Mouse (Mus musculus): ENCODE measurements at regions not wholly inside any gene's neighbourhood (a gene's known extent, or its start where the extent isn't known, plus 50 kb on each side); places are given as distances from the start of the nearest gene placed in this dataset.

GRCm38 (mm10) chr12:71370091-71370490 is 60.4 kb downstream of the Dact1 start:
- H3K36me3 ChIP-seq (ENCODE audit: control insufficient read depth, insufficient read depth, low read length) = no peaks in the 10 kb centered on the region
- no peak overlapping the region for H3K9ac ChIP-seq (ENCODE audit: low read depth, low read length)
- peaks cover 7% of the 10 kb centered on the region for H3K4me1 ChIP-seq (ENCODE audit: control insufficient read depth, insufficient read depth, low read length)
- H3K4me2 ChIP-seq = no peak overlapping the region
- 42% methylated on average over 5 of the region's 5 CpGs for WGBS (ENCODE audit: insufficient replicate concordance)
- H3K27me3 ChIP-seq (ENCODE audit: control insufficient read depth, insufficient read depth, low read length) = no peaks in the 10 kb centered on the region
- no peak for ATAC-seq (replicated peaks; ENCODE audit: insufficient number of reproducible peaks, low FRiP score, low TSS enrichment)
- no peak overlapping the region for H3K27ac ChIP-seq (ENCODE audit: low read depth, low read length)
- H3K4me3 ChIP-seq (ENCODE audit: low read depth, low read length) = no peak overlapping the region
- H3K9me3 ChIP-seq (replicated peaks; ENCODE audit: control insufficient read depth, low read length) = no peaks in the 10 kb centered on the region

DNA sequence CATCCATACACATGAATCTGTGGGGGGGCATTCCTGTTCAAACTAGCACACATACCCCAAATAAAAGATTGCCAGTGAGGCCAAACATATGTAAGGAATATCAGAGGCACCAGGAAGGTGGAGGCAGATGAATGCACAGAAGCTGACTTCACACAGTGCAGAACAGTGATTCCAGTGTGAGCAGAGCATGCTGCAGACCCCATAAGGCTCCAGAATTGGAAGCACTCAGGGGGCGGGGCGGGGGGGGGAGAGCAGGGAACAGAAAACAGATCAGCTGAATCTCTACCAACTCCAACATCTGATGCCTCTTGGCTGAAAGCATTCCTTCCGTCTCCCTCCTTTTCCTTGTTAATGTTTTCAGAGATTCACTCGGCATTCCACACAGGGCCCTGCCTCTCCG is 62.3 kb downstream of the Dact1 start:
- H3K27me3 ChIP-seq (ENCODE audit: control insufficient read depth, insufficient read depth, low read length) = no peaks in the 10 kb centered on the region
- no peak overlapping the region for H3K9ac ChIP-seq (ENCODE audit: low read depth, low read length)
- no peak overlapping the region for H3K4me3 ChIP-seq (ENCODE audit: low read depth, low read length)
- no peaks in the 10 kb centered on the region for H3K36me3 ChIP-seq (ENCODE audit: control insufficient read depth, insufficient read depth, low read length)
- no peaks in the 10 kb centered on the region for H3K9me3 ChIP-seq (replicated peaks; ENCODE audit: control insufficient read depth, low read length)
- peaks cover 3% of the 10 kb centered on the region; the same call in 1 of the 2 replicates for H3K4me1 ChIP-seq (ENCODE audit: control insufficient read depth, insufficient read depth, low read length)
- no peak overlapping the region for H3K27ac ChIP-seq (ENCODE audit: low read depth, low read length)
- WGBS (ENCODE audit: insufficient replicate concordance) = 65% methylated on average over 5 of the region's 5 CpGs
- no peak for ATAC-seq (replicated peaks; ENCODE audit: insufficient number of reproducible peaks, low FRiP score, low TSS enrichment)
- no peak overlapping the region for H3K4me2 ChIP-seq

DNA sequence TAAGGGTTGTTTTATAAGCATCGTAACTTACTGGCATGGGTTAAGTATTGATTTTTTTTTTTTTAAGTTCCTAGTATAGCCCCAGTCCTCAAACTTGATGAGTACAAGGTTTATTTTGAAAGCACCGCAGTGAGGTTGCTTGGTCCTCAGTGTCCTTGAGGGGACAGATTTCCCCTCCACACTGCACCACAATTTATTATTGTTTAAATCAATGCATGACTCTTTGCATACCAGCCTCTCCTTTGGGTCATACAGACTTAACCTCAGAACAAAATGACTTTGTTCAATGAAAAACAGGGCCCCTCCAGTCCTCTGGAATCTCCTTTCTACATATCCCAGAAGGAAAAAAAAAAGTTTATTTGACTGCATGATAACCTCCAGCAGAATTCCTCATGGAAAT is 63.9 kb downstream of the Dact1 start:
- H3K36me3 ChIP-seq (ENCODE audit: control insufficient read depth, insufficient read depth, low read length) = no peaks in the 10 kb centered on the region
- no peak overlapping the region for H3K9ac ChIP-seq (ENCODE audit: low read depth, low read length)
- H3K4me1 ChIP-seq (ENCODE audit: control insufficient read depth, insufficient read depth, low read length) = peaks cover 3% of the 10 kb centered on the region; the same call in 1 of the 2 replicates
- ATAC-seq (replicated peaks; ENCODE audit: insufficient number of reproducible peaks, low FRiP score, low TSS enrichment) = no peak
- no peak overlapping the region for H3K4me2 ChIP-seq
- H3K4me3 ChIP-seq (ENCODE audit: low read depth, low read length) = no peak overlapping the region
- 69% methylated on average over 2 of the region's 2 CpGs for WGBS (ENCODE audit: insufficient replicate concordance)
- H3K27ac ChIP-seq (ENCODE audit: low read depth, low read length) = no peak overlapping the region
- no peaks in the 10 kb centered on the region for H3K27me3 ChIP-seq (ENCODE audit: control insufficient read depth, insufficient read depth, low read length)
- H3K9me3 ChIP-seq (replicated peaks; ENCODE audit: control insufficient read depth, low read length) = no peaks in the 10 kb centered on the region

- Histone ChIP-seq H3K4me2 (no peak overlapping the region), H3K9ac (ENCODE audit: low read depth, low read length) (no peak overlapping the region), H3K27ac (ENCODE audit: low read depth, low read length) (no peak overlapping the region), H3K27me3 (ENCODE audit: control insufficient read depth, insufficient read depth, low read length) (no peaks in the 10 kb centered on the region), H3K9me3 (replicated peaks; ENCODE audit: control insufficient read depth, low read length) (no peaks in the 10 kb centered on the region), H3K4me1 (ENCODE audit: control insufficient read depth, insufficient read depth, low read length) (no peaks in the 10 kb centered on the region), H3K36me3 (ENCODE audit: control insufficient read depth, insufficient read depth, low read length) (no peaks in the 10 kb centered on the region), H3K4me3 (ENCODE audit: low read depth, low read length) (no peak overlapping the region)
- 52% methylated on average over 8 of the region's 8 CpGs for WGBS (ENCODE audit: insufficient replicate concordance)
- no peak for ATAC-seq (replicated peaks; ENCODE audit: insufficient number of reproducible peaks, low FRiP score, low TSS enrichment)
Observed at GRCm38 (mm10) chr12:71376446-71376845, 66.8 kb downstream of the Dact1 start.

DNA sequence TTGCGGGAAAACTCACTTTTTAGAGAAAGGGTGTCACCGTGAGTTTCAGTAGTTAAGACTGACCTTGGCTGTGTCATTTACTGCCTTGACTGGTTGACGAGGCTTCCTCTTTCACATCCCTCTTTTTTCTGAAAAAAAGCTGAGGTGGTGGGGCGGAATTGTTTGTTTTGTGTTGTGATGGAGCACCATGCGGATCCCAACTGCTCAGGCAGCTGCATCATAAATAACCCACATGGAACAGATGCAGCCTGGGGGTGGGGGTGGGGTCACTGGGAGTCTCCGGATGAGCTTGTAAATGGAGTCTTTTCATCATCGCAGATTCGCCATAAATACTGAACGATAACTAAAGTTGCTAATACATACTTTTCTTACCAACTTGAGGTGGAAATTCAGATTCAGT is 67.3 kb downstream of the Dact1 start:
- Histone ChIP-seq H3K9me3 (replicated peaks; ENCODE audit: control insufficient read depth, low read length) (no peaks in the 10 kb centered on the region), H3K27me3 (ENCODE audit: control insufficient read depth, insufficient read depth, low read length) (no peaks in the 10 kb centered on the region), H3K4me1 (ENCODE audit: control insufficient read depth, insufficient read depth, low read length) (no peaks in the 10 kb centered on the region), H3K4me2 (no peak overlapping the region), H3K36me3 (ENCODE audit: control insufficient read depth, insufficient read depth, low read length) (no peaks in the 10 kb centered on the region), H3K9ac (ENCODE audit: low read depth, low read length) (no peak overlapping the region), H3K4me3 (ENCODE audit: low read depth, low read length) (no peak overlapping the region), H3K27ac (ENCODE audit: low read depth, low read length) (no peak overlapping the region)
- 67% methylated on average over 9 of the region's 9 CpGs for WGBS (ENCODE audit: insufficient replicate concordance)
- no peak for ATAC-seq (replicated peaks; ENCODE audit: insufficient number of reproducible peaks, low FRiP score, low TSS enrichment)

DNA sequence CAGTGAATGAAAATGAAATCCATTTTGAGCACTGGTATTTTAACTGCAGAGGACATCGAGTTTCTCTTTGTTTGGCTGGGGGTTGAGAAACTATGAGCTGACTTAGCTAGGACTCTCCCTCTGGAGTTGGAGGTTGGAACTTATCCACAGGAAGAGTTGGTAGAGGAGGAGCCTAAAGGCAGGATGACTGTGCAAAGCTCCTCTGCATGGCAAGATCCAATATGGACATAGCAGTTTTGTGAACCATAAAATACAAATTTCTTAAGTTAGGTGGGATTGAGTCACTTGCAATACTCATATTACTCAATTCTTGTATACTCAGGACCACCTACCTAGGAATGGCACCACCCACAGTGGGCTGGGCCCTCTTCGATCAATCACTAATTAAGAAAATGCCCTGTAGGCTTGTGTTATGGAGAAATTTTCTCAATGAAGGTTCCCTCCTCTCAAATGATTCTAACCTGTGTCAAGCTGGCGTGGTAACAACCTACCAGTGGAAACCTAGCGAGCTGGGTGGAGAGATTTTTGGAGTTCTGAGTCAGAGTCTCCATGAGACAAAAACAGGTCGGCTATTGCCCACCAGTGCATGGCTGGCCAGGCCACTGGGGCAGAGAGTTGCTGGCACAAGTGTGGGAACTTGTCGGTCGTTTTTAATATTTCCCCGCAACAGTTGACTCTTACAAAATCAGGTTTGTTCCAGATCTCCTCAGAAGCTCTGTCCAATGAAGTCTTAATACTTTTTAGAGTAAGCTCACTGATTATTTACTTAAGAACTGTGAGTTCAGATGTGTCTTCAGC is 70.1 kb downstream of the Dact1 start:
- H3K4me3 ChIP-seq (ENCODE audit: low read depth, low read length) = no peak overlapping the region
- H3K36me3 ChIP-seq (ENCODE audit: control insufficient read depth, insufficient read depth, low read length) = no peaks in the 10 kb centered on the region
- H3K27me3 ChIP-seq (ENCODE audit: control insufficient read depth, insufficient read depth, low read length) = no peaks in the 10 kb centered on the region
- 89% methylated on average over 8 of the region's 8 CpGs for WGBS (ENCODE audit: insufficient replicate concordance)
- H3K4me1 ChIP-seq (ENCODE audit: control insufficient read depth, insufficient read depth, low read length) = no peaks in the 10 kb centered on the region
- no peak overlapping the region for H3K9ac ChIP-seq (ENCODE audit: low read depth, low read length)
- H3K27ac ChIP-seq (ENCODE audit: low read depth, low read length) = no peak overlapping the region
- H3K9me3 ChIP-seq (replicated peaks; ENCODE audit: control insufficient read depth, low read length) = no peaks in the 10 kb centered on the region
- ATAC-seq (replicated peaks; ENCODE audit: insufficient number of reproducible peaks, low FRiP score, low TSS enrichment) = no peak
- no peak overlapping the region for H3K4me2 ChIP-seq

DNA sequence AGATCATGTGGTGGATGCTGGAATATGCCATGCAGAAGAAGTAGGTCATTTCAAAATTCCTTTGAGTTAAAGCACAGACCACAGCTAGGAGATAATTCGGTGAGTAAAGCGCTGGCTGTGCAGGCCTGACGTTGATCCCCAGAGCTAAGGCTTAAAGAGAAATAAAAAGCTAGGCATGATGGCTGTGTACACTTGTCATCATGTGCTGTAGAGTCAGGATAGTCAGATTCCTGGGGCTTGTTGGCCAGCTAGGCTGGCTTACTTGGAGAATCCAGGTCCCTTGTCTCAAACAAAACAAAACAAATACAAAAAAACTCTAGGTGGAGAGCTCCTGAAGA is 70.7 kb downstream of the Dact1 start:
- H3K4me2 ChIP-seq = no peak overlapping the region
- no peak overlapping the region for H3K4me3 ChIP-seq (ENCODE audit: low read depth, low read length)
- WGBS (ENCODE audit: insufficient replicate concordance) = 64% methylated on average over 3 of the region's 3 CpGs
- H3K36me3 ChIP-seq (ENCODE audit: control insufficient read depth, insufficient read depth, low read length) = no peaks in the 10 kb centered on the region
- H3K27me3 ChIP-seq (ENCODE audit: control insufficient read depth, insufficient read depth, low read length) = no peaks in the 10 kb centered on the region
- H3K9ac ChIP-seq (ENCODE audit: low read depth, low read length) = no peak overlapping the region
- H3K9me3 ChIP-seq (replicated peaks; ENCODE audit: control insufficient read depth, low read length) = no peaks in the 10 kb centered on the region
- ATAC-seq (replicated peaks; ENCODE audit: insufficient number of reproducible peaks, low FRiP score, low TSS enrichment) = no peak
- H3K27ac ChIP-seq (ENCODE audit: low read depth, low read length) = no peak overlapping the region
- no peaks in the 10 kb centered on the region for H3K4me1 ChIP-seq (ENCODE audit: control insufficient read depth, insufficient read depth, low read length)

DNA sequence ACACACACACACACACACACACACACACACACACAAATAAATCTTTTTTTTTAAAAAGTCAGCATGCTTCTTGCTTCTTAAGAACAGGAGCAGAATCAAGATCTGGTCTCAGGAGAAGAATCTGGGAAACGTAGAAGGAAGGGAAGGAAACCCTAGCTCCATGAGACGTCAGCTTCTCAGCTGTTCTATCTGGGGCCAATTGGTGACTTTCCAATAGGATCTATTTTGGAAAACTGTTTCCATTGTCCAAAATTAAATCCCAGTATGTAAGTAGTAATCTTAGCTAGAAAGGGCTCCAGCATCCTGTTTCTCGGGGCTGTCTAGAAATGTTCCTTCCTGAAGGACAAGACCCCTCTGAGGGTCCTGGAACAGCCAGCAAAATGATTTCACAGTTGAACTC is 76.6 kb downstream of the Dact1 start:
- Histone ChIP-seq H3K27ac (ENCODE audit: low read depth, low read length) (no peak overlapping the region), H3K4me2 (no peak overlapping the region), H3K27me3 (ENCODE audit: control insufficient read depth, insufficient read depth, low read length) (no peaks in the 10 kb centered on the region), H3K9me3 (replicated peaks; ENCODE audit: control insufficient read depth, low read length) (no peaks in the 10 kb centered on the region), H3K4me1 (ENCODE audit: control insufficient read depth, insufficient read depth, low read length) (no peaks in the 10 kb centered on the region), H3K9ac (ENCODE audit: low read depth, low read length) (no peak overlapping the region), H3K4me3 (ENCODE audit: low read depth, low read length) (no peak overlapping the region), H3K36me3 (ENCODE audit: control insufficient read depth, insufficient read depth, low read length) (no peaks in the 10 kb centered on the region)
- ATAC-seq (replicated peaks; ENCODE audit: insufficient number of reproducible peaks, low FRiP score, low TSS enrichment) = no peak
- 65% methylated on average over 3 of the region's 3 CpGs for WGBS (ENCODE audit: insufficient replicate concordance)

DNA sequence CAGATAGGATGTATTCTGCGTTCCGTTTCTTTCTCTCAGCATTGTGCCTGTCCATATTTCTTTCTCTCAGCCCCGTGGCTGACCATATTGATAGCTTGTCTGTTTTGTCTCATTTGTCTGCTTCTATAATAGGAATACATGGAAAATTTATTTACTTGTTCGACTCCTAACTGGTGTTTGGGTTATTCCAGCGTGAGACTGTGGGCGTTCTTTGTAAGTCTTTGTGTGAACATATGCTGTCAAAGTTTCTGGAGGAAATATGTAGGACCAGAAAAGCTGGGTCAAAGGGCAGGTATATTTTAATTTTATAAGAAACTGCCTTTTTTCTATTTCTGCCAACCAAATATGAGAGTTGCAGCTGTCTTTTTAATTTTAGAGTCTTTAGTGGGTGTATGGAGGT is 81.8 kb downstream of the Dact1 start:
- no peaks in the 10 kb centered on the region for H3K36me3 ChIP-seq (ENCODE audit: control insufficient read depth, insufficient read depth, low read length)
- ATAC-seq (replicated peaks; ENCODE audit: insufficient number of reproducible peaks, low FRiP score, low TSS enrichment) = no peak
- H3K4me1 ChIP-seq (ENCODE audit: control insufficient read depth, insufficient read depth, low read length) = no peaks in the 10 kb centered on the region
- H3K4me2 ChIP-seq = no peak overlapping the region
- no peak overlapping the region for H3K27ac ChIP-seq (ENCODE audit: low read depth, low read length)
- H3K4me3 ChIP-seq (ENCODE audit: low read depth, low read length) = no peak overlapping the region
- H3K9ac ChIP-seq (ENCODE audit: low read depth, low read length) = no peak overlapping the region
- H3K9me3 ChIP-seq (replicated peaks; ENCODE audit: control insufficient read depth, low read length) = no peaks in the 10 kb centered on the region
- H3K27me3 ChIP-seq (ENCODE audit: control insufficient read depth, insufficient read depth, low read length) = no peaks in the 10 kb centered on the region
- WGBS (ENCODE audit: insufficient replicate concordance) = 71% methylated on average over 6 of the region's 6 CpGs
